Mouse (Mus musculus): ENCODE measurements around the gene Elane.
"Not testable (repeated sequence)": the region's sequence is repeated elsewhere in the genome, so short reads cannot be mapped to it uniquely, and the experiment has no call there.

Gene Elane

DNA sequence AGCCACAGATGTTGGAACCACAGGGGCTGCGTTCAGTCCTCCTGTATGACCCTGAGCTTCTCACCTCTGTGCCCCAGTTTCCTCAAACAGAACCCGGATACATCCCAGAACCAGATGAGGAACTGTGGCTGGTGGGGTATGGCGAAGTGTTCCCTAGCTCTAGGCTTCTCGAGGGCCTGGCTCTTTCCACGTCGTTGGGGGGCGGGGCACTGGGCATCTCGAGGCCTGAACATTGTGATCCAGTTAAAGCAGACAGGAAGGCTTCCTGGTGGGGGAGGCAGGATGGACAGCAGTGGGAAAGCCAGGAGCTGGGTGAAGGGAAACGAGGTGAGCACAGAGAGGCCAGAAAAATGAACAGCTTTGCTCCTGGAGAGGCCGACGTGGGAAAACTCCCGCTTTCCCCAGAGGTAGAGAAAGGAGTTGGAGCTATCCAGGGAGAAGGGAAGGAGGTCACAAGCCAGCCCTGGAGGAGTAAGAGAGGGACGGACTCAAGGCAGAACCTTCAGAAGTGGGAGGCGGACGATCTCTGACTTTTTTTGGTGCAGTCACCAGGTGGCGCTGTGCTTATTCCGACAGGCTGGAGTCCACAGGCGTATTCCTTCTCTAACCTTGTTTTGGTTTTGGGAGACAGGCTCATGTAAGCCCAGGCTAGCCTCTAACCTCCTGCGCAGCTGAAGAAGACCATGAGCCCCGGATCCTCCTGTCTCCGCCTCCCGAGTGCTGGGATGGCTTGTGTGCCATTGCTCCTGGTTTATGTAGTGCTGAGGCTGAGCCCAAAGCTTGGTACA is 2.6 kb upstream of the Elane start:
- DNase-seq (ENCODE audit: low spot score) = peak; percentile 88

DNA sequence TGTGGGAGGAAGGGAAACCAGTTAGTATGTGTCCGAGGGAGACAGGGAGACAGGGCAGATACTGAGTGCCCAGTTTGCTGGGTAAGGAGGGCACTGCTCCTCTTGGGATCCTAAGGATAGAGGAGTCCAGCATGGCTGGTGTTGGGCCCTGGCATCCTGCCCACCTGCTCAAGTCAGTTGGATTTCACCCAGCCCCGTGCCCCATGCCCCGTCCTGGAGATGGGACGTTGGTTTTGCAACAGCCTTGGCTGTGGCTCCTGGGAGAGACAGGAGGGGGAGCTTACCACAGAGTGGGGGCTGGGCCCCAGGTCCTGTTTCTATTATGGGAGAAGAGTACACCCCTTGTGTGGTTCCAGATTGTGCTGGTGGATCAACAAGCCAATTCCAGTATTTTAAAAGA is 1.6 kb upstream of the Elane start:
- no peak for DNase-seq (ENCODE audit: low spot score)

DNA sequence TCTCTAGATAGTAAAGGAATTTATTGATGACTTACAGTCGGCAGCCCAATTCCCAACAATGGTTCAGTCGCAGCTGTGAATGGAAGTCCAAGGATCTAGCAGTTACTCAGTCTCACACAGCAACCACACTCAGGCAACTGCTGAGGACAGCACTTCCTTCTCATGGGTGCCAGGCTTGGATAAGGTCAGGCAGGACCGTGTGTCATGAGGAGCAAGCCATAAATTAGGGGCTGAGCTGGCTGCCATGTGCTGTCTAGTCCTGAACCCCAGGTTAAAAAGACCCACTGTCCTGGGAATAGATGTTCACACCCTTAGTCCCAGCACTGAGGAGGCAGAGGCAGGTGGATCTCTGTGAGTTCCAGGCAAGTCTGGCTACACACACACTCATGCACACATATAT is 1.1 kb upstream of the Elane start:
- not testable (repeated sequence) for DNase-seq (ENCODE audit: low spot score)

DNA sequence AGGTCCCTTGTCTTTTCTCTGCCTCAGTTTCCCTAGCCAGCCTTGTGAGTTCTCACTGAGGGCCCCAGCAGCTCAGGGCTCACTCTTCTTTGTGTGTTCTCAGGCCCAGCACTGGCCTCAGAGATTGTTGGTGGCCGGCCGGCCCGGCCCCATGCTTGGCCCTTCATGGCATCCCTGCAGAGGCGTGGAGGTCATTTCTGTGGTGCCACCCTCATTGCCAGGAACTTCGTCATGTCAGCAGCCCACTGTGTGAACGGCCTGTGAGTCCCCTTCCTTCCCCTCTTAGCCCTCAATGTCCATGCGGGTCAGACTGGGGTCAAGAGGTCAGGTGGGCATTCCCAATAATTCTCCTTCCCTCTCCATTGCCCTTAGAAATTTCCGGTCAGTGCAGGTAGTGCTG is 564 bp downstream of the Elane start:
- DNase-seq (ENCODE audit: low spot score) = no peak

DNA sequence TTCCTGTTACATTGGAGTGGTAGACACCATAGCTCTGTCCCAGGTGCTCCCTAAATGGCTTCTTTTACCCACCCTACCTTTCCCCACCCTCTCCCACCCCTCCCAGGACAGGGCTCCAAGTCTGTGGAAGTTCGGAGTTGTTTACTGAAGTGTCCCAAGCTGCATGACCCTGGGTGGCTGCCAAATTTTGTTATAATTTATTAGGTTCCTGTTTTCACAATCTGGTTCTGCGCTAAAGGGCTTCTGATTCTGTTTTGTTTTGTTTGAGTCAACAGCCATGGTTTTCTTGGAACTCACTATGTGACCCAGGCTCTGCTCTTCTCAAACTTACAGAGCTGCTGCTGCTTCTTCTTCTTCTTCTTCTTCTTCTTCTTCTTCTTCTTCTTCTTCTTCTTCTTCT is 3.3 kb downstream of the Elane start:
- DNase-seq (ENCODE audit: low spot score) = no peak

DNA sequence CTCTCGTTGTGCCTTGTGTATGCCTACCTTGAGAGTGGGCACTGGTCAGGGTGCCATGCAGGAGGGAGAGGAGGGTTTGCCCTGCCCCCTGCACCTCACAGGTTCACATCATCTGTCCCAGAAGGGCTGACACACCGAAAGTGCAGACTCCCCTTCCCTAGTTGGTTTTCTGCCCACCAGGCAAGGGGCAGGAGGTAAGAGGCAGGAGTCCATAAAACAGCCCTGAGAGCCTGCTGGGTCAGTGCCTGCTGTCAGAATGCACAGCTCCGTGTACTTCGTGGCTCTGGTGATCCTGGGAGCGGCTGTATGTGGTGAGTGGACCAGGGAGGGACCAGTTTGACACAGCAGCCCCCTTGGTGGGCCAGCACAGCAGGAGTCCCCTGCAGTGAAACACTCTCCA is 4.6 kb downstream of the Elane start, which contains the start of gene Cfd:
Gene Cfd, plus strand, starts transcription at position 184 of the 400 bp plus-strand sequence.
- DNase-seq (ENCODE audit: low spot score) = no peak

DNA sequence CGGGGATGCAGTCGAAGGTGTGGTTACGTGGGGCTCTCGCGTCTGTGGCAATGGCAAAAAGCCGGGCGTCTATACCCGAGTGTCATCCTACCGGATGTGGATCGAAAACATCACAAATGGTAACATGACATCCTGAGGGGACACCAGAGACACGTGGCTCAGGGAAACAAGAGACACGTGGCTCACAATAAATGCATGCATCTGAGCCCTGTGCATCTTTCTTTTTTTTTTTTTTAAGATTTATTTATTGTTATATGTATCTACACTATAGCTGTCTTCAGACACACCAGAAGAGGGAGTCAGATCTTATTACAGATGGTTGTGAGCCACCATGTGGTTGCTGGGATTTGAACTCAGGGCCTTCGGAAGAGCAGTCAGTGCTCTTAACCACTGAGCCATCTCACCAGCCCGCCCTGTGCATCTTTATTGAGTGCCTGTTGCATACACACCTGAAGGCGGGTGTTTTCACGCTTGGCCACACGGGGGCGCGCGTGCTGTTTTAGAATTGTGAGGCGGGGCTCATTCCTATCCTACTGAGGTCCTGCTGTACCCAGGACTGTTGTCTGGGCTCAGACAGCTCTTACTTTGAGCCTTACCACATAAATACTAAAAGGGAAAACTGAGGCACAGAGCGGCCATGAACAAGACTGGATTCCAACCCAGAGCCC is 6.5 kb downstream of the Elane start:
- DNase-seq (ENCODE audit: low spot score) = peak; percentile 86

DNA sequence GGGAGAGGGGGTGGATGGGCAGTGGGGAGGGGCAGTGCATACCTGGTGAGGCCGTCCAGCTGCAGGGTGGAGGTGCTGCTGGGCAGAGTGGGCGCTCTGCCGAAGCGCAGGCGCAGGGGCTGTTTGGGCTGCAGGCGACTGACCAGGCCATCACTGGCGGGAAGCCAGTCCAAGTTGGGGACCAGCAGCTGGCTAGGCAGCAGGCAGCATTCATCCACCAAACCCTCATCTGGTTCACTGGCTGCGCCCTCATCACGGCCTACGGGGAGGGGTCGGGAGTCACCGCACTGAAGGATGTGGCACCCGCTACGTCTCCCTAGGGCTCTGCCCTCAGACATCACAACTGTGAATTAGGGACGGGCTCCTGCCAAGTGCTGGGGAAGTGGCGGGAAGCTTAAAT is 10.3 kb downstream of the Elane start:
- no peak for DNase-seq (ENCODE audit: low spot score)

DNA sequence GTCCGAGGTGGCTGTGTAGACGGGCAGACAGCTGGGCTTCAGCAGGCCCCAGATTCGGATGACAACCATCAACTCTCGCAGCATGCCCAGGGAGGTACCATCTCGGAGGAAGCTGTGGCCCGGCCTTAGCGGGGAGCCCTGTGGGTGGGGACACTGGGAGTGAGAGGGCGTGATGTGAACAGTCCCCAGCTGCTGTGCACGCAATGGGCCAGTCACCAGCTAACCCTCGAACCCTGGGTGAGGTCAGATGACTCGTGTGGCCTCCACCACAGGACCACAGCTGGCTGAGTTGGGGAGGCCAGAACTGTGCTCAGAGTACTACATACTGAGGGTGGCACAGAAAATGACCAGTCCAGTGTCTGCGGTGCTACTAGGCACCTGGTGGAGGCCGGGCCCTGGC is 10.8 kb downstream of the Elane start:
- no peak for DNase-seq (ENCODE audit: low spot score)

DNA sequence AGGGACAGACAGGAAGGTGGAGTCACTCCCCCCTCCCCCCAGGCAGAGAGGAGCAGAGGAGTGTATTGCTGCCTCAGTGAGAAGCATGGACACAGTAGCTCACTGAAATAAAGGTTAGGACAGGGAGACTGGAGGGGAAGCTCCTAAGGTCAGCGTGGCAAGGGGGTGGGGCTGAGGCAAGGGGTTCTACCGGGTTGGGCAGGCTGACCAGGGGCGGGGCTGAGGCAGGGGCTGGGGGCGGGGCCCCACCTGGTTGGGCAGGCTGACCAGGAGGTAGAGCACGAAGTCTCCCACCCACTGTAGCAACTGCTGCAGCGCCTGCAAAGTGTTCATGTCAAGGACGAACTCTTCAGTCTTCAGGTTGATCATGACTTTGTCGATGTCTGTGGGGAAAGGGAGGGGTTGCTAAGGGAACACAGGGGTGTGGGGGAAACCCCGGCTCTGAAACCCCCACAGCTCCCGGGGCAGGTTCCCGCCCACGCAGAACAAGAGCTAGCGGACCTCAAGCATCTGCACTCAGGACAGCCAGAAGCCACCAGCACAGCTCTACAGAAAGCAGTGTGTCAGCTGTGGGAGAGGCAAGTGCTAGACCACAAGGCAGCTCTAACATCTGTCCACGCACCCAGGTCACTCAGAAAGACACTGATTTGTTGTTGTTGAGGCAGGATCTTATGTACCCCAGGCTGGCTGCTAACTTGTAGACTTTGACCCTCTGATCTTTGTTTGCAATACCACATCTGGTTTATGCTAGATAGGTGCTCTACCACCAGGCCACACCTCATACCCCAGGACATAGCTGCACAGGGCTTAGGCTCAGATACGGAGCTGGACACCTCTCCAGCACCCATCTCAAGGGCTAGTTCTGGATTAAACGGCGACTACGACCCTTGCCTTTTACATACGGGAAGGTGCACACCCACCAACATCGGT is 11.5 kb downstream of the Elane start:
- DNase-seq (ENCODE audit: low spot score) = peak; percentile 33

DNA sequence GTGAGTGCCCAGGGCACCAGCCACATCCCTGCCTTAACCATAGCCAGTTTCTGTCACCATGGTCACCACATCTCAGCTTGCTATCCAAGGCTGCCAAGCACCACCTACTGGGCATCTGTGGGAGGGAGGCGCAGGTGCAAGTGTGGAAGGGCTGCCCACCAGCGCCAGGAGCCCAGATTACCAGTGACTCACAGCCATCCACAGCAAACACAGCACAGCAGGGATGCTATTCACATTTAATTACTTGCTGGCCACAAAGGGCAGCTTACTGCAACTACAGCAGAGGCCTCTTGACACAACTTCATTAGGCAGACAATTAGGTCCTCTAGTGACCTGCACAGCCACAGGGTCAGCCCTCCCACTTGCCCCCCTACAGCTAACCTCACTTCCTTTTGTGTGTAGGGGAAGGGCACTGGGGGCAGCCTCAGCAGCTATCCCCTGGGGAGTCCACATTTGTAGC is 14.9 kb downstream of the Elane start:
- DNase-seq (ENCODE audit: low spot score) = peak; percentile 60

DNA sequence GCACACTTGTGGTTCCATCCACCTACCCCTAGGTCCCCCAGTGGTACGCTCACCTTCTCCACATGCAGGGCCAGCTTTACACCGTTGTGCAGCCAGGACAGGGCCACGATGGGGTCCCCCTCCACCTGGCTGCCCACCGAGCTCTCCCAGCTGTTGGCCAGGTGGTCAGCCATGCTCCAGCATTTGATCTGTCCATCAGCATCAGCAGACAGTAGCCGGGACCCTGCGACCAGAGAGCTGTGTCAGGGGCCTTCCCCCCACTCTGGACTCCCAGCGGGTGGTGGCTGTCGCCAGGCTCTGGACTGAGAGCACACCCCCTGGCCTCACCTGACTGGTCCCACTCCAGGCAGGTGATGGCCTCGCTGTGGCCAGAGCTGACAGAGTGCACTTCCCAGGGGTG is 20.7 kb downstream of the Elane start:
- DNase-seq (ENCODE audit: low spot score) = no peak

DNA sequence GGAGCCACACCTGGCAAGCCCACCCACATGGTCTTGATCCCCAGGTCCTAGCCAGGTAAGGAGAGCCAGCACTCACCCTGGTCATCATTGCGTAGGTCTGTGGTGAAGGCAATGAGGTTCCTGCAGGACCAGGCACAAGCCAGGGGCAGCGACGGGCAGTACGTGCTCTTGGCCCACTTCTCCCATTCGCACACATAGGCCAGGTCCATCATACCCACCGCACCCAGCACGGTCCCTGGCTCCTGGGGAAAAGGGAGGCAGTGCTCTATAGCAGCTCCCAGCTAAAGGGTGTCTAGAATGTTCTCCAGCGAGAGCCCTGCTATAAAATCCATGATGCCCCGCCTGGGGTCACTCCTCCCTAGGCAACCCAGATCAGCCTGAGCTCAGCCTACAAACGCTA is 21.4 kb downstream of the Elane start:
- no peak for DNase-seq (ENCODE audit: low spot score)

DNA sequence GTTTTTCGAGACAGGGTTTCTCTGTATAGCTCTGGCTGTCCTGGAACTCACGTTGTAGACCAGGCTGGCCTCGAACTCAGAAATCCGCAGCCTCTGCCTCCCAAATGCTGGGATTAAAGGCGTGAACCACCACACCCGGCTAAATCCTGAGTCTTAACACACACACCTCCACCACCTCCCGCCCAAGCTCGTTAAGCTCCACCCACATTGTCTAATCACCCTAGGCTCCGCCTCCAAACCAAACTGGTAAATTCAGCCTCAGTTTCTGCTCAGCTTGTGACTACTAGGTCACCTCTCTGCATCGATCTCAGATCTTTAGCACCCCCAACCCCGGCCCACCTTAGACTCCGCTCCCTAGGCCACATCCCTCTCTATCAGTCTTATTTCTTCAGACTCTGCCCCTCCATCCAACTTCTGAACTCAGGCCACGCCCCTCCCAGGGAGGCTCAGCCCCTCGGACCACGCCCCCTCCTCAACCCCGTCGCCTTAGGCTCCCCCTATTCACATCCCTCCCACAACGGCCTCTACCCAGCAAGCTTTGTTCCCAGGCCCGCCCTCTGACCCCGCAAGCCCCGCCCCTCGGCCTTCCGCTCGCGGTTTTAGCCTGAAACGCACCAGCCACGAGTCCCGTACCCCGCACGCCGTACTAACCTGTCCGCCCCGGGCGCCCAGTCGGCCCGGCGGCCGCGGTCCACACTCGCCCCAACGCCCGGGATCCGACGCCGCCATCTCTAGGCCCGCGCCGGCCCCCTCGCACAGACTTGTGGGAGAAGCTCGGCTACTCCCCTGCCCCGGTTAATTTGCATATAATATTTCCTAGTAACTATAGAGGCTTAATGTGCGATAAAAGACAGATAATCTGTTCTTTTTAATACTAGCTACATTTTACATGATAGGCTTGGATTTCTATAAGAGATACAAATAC is 22.4 kb downstream of the Elane start, which contains the start of gene Med16:
Gene Med16, minus strand, starts transcription at position 757 of the 925 bp plus-strand sequence.
- peak; percentile 98 for DNase-seq (ENCODE audit: low spot score)

DNA sequence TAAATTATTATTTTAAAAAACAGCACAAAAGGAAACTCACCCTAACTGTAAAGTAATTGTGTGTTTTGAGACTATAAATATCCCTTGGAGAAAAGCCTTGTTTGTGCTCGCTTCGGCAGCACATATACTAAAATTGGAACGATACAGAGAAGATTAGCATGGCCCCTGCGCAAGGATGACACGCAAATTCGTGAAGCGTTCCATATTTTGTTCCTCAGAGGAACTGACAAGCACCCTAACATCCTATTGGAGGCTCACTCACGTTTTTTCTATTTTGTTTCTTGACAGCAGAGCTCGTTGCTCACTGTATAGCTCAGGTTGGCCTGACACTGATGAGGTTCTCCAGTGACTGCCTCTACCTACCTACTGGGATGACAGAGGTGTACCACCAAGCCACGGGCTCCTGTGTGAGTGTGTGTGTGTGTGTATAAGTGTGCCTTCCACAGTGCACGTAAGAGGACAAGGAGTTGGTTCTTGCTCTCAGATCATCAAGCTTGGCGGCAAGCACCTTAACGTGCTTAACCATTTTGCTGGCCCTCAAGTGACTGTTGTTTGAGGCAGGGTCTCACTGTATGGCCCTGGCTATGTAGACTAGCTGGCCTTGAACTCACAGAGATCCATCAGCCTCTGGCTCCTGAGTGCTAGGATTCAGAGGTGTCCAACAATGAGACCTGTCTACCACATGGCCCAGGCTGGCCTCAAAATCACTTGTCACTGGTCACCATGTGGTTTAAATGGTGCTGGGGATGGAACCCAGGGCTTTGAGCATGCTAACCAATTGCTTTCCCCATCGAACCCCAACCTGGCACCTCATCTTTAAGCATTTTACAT is 23.3 kb downstream of the Elane start:
- DNase-seq (ENCODE audit: low spot score) = peak; percentile 50

DNA sequence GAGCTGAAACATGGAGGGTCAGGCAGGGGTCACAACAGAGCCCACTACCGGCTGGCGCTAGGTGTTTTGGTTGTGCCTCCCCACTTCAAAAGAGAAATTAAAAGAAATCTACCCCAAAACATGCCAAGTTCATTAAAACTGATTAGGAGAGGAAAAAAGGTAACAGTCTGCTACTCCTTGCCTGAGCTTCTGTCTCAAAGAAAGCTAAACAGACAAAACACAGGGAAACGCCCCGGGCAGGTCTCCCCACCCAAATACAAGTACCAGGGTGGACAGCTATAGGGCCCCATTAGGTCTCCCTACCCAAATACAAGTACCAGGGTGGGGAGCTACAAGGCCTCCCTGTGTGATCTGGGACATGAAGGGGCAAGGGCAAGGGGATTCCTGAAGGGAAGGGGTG is 24.5 kb downstream of the Elane start, which contains the start of gene Gm26602:
Gene Gm26602, plus strand, starts transcription at position 301 of the 400 bp plus-strand sequence.
- no peak for DNase-seq (ENCODE audit: low spot score)

DNA sequence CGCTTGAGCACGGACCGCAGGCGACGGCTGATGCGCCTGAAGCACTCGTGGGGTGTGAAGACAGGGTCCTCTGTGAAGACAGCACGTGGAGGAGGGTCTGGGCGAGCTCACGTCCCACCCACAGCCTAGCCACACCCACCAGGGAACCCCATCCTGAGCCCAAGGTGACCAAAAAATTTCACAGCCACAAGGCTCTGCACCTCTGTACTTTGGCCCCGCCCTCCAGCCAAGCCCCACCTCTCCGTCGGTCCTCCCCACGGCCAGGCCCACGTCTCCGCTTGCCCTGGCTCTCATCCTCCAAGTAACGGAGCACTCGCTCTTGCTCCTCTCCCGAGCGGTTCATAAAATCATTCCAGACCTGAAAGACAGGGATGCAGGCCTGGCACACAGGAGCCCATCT is 26.4 kb downstream of the Elane start:
- no peak for DNase-seq (ENCODE audit: low spot score)

DNA sequence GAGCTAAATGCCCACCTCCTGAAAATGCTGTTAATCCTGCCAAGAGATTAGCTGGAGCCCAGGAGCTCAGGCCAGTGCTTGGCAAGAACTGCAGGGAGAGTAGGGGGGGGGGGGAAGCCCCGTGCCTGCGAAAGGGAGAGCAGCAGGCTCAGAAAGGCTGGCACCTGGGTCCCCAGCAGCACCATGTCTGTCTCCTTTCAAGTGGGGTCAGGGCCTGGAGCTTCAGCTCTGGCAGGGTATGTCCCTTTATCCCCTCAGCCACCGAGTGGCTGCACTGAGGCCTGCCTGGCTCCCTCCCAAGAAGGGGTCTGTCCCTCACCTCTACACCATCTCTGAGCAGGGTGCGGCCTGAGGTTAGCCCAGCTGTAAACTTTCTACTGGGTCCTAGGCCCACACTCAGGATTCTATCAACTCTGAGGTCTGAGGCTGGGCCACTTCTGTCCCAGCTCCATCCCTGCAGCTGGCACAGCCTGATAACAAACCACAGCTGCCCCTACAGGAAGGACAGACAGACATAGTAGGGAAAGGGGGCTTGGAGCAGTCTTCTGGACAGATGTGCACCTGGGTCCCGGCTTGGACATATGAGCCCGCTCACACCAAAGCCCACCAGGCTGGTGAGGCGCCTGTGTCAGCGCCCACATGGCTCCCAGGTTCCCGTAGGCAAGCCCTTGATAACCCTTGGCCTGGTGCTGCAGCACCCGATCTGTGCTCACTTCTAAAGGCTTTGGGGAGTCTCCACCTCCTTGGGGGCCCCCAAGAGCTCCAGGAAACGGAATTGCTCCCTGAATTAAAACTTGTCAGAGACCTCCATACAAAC is 28.3 kb downstream of the Elane start:
- DNase-seq (ENCODE audit: low spot score) = no peak

DNA sequence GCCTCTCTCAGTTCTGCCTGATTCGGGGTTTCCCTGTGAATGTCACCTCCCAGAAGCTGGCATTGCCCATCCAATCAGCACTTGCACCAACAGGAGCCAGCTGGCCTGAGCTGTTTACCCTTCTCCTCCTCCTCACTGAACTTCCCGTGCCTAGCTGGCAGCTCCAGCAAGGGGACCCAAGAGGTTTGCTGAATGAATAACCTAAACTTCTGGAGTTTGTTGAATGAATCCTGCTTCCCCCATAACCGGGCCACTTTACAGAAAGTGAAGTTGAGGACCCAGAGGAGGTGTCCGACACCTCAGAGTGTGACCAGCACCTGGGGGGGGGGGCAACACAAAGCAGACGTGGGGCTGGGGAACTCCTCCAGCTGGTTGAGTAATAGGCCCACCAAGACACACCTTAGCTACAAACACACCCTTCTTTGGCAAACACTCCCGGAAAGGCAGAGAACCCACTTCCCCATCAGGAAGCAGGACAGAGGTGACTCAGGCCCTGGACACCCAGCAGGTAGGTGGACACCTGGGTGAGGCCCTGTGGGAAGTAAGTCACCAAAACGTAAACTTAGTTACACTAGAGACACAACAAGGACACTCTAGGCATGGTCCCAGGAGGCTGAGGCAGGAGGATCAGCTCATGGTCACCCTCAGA is 29.0 kb downstream of the Elane start:
- DNase-seq (ENCODE audit: low spot score) = no peak
